8 mouse cellular contexts compared by ENCODE assay signal in the genomic region with DNA sequence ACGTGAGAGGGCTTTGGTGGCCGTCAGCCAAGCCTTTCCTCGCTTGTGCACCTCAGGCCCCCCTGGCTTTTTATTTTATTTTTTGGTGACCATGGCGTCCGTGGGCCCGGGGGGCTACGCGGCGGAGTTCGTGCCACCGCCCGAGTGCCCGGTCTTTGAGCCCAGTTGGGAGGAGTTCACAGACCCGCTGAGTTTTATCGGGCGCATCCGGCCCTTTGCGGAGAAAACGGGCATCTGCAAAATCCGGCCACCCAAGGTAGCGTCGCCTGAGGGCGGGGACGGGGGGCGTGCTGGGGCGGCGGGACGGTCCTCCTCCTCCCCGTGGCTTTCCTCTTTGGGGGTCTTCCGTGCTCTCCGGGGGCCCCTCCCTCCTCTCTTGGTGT. TPM values are rescaled to one million over a fixed set of nuclear protein-coding genes. Genes with fewer than 3 reads are reported as not detected.
DNase-seq lines count a peak whose midpoint lies in the region; ATAC-seq and TF ChIP-seq lines count a peak whose summit lies in the region.

No protein-coding gene starts in this region.

- H3K4me1 ChIP-seq in lung, embryonic 14.5 days (ENCODE audit: insufficient read depth), result peaks cover 8% of the 10 kb centered on the region
- H3K4me1 ChIP-seq in embryonic facial prominence, embryonic 14.5 days (ENCODE audit: control insufficient read depth, insufficient read depth, low read length), result peaks cover 15% of the 10 kb centered on the region
- H3K4me1 ChIP-seq in limb, embryonic 11.5 days (ENCODE audit: control insufficient read depth, insufficient read depth, low read length), result peaks cover 6% of the 10 kb centered on the region
- H3K4me1 ChIP-seq in neural tube, embryonic 13.5 days (replicated peaks), result peaks cover 22% of the 10 kb centered on the region

- ATAC-seq in lung, embryonic 14.5 days (ENCODE audit: insufficient read depth), result peak; percentile 33
- ATAC-seq in embryonic facial prominence, embryonic 14.5 days (ENCODE audit: low read depth), result no peak
- no peak for ATAC-seq in limb, embryonic 11.5 days (ENCODE audit: insufficient number of reproducible peaks, low FRiP score, low TSS enrichment, low read depth)
- peak; percentile 7; the same call in 1 of the 2 replicates for ATAC-seq in neural tube, embryonic 13.5 days (ENCODE audit: low read depth)
- no peak for ATAC-seq in inflammation-experienced regulatory T-cells, adult 6 months

- under 1% methylated on average over 31 of the region's 31 CpGs for WGBS in lung, embryonic 14.5 days
- 1% methylated on average over 28 of the region's 31 CpGs for WGBS in embryonic facial prominence, embryonic 14.5 days
- WGBS in limb, embryonic 11.5 days, result under 1% methylated on average over 30 of the region's 31 CpGs
- WGBS in neural tube, embryonic 13.5 days, result under 1% methylated on average over 31 of the region's 31 CpGs

- no peak for TF ChIP-seq CTCF in lung, embryonic 14.5 days (IDR thresholded peaks at IDR 0.05; ENCODE audit: low read depth)

- H3K4me2 ChIP-seq in lung, embryonic 14.5 days, result peak overlapping the region; percentile 88
- peak overlapping the region; percentile 82 for H3K4me2 ChIP-seq in embryonic facial prominence, embryonic 14.5 days (ENCODE audit: low read depth, low read length)
- H3K4me2 ChIP-seq in limb, embryonic 11.5 days (ENCODE audit: low read depth, severe bottlenecking), result peak overlapping the region; percentile 93
- peak overlapping the region; percentile 93 for H3K4me2 ChIP-seq in neural tube, embryonic 13.5 days

- H3K36me3 ChIP-seq in lung, embryonic 14.5 days (ENCODE audit: insufficient read depth), result peaks cover 26% of the 10 kb centered on the region
- H3K36me3 ChIP-seq in embryonic facial prominence, embryonic 14.5 days (ENCODE audit: control insufficient read depth, insufficient read depth, low read length), result peaks cover 32% of the 10 kb centered on the region
- H3K36me3 ChIP-seq in limb, embryonic 11.5 days (ENCODE audit: control insufficient read depth, insufficient read depth, low read length), result peaks cover 6% of the 10 kb centered on the region; the same call in 1 of the 2 replicates
- peaks cover 29% of the 10 kb centered on the region for H3K36me3 ChIP-seq in neural tube, embryonic 13.5 days

- peak overlapping the region; percentile 93 for H3K9ac ChIP-seq in lung, embryonic 14.5 days
- peak overlapping the region; percentile 90 for H3K9ac ChIP-seq in embryonic facial prominence, embryonic 14.5 days (ENCODE audit: low read depth, low read length)
- peak overlapping the region; percentile 91 for H3K9ac ChIP-seq in limb, embryonic 11.5 days (ENCODE audit: low read length)
- H3K9ac ChIP-seq in neural tube, embryonic 13.5 days, result peak overlapping the region; percentile 96

- peak overlapping the region; percentile 97 for H3K27ac ChIP-seq in lung, embryonic 14.5 days (ENCODE audit: low read depth)
- H3K27ac ChIP-seq in embryonic facial prominence, embryonic 14.5 days (replicated peaks; ENCODE audit: low read depth, low read length), result peak overlapping the region; percentile 94
- peak overlapping the region; percentile 80 for H3K27ac ChIP-seq in limb, embryonic 11.5 days (replicated peaks; ENCODE audit: low read depth, low read length)
- peak overlapping the region; percentile 97 for H3K27ac ChIP-seq in neural tube, embryonic 13.5 days (replicated peaks)

- no peak for DNase-seq in lung, embryonic 14.5 days
- DNase-seq in lung, postnatal 25 days (ENCODE audit: low spot score), result no peak
- DNase-seq in embryonic facial prominence, embryonic 14.5 days (ENCODE audit: low spot score), result peak; percentile 1
- no peak for DNase-seq in limb, embryonic 11.5 days (ENCODE audit: low spot score)
- DNase-seq in left cerebral cortex, adult 9 months (ENCODE audit: low spot score in 2 of 2), result no peak
- DNase-seq in cerebellum, postnatal 25 days, result no peak

- no peaks in the 10 kb centered on the region for H3K9me3 ChIP-seq in lung, embryonic 14.5 days (ENCODE audit: low read depth, low read length)
- H3K9me3 ChIP-seq in embryonic facial prominence, embryonic 14.5 days (ENCODE audit: control insufficient read depth, low read length), result no peaks in the 10 kb centered on the region
- no peaks in the 10 kb centered on the region for H3K9me3 ChIP-seq in limb, embryonic 11.5 days (ENCODE audit: control insufficient read depth, low read length)
- H3K9me3 ChIP-seq in neural tube, embryonic 13.5 days, result no peaks in the 10 kb centered on the region

- H3K4me3 ChIP-seq in lung, embryonic 14.5 days (ENCODE audit: low read depth, low read length), result peak overlapping the region; percentile 97
- H3K4me3 ChIP-seq in embryonic facial prominence, embryonic 14.5 days (ENCODE audit: low read depth, low read length), result peak overlapping the region; percentile 87
- peak overlapping the region; percentile 97 for H3K4me3 ChIP-seq in limb, embryonic 11.5 days (ENCODE audit: low read depth, low read length)
- H3K4me3 ChIP-seq in neural tube, embryonic 13.5 days, result peak overlapping the region; percentile 99

- no peaks in the 10 kb centered on the region for H3K27me3 ChIP-seq in lung, embryonic 14.5 days (ENCODE audit: insufficient read depth, low read length)
- H3K27me3 ChIP-seq in embryonic facial prominence, embryonic 14.5 days (replicated peaks; ENCODE audit: control insufficient read depth, insufficient read depth, low read length), result no peaks in the 10 kb centered on the region
- H3K27me3 ChIP-seq in limb, embryonic 11.5 days (ENCODE audit: control insufficient read depth, insufficient read depth, low read length), result no peaks in the 10 kb centered on the region
- no peaks in the 10 kb centered on the region for H3K27me3 ChIP-seq in neural tube, embryonic 13.5 days

RNA-seq across cellular contexts. Expression of gene Ccdc77, which starts 0.3 kb away (rescaled TPM):
- polyA plus RNA-seq in lung, embryonic 14.5 days (2014; fragmentation: Nextera tagmentation; extraction: Ambion mirVana), result 24.8 and 26.5 TPM in 2 replicates
- polyA plus RNA-seq in embryonic facial prominence, embryonic 14.5 days (2014; fragmentation: Nextera tagmentation; extraction: Ambion mirVana), result 17.6 and 22.7 TPM in 2 replicates
- polyA plus RNA-seq in limb, embryonic 11.5 days (2014; fragmentation: Nextera tagmentation; extraction: Ambion mirVana), result 29.2 and 30.6 TPM in 2 replicates
- 11.5 and 12.8 TPM in 2 replicates for polyA plus RNA-seq in neural tube, embryonic 13.5 days (2015; fragmentation: Nextera tagmentation; extraction: Ambion mirVana)
- 10 to 100 TPM in 2 of 3 experiments, 1 to 10 TPM in 1; 9.6 to 11.5 (median 10.6) TPM for polyA plus RNA-seq in inflammation-experienced regulatory T-cells, adult 6 months (2017; shearing (Covaris generic))

RNA-seq across cellular contexts. Expression of gene Kdm5a, which starts 0.6 kb away (rescaled TPM):
- 46.3 and 52.2 TPM in 2 replicates for polyA plus RNA-seq in lung, embryonic 14.5 days (2014; fragmentation: Nextera tagmentation; extraction: Ambion mirVana)
- 41.9 and 47.7 TPM in 2 replicates for polyA plus RNA-seq in embryonic facial prominence, embryonic 14.5 days (2014; fragmentation: Nextera tagmentation; extraction: Ambion mirVana)
- 51.7 and 54.1 TPM in 2 replicates for polyA plus RNA-seq in limb, embryonic 11.5 days (2014; fragmentation: Nextera tagmentation; extraction: Ambion mirVana)
- 34.7 and 36.6 TPM in 2 replicates for polyA plus RNA-seq in neural tube, embryonic 13.5 days (2015; fragmentation: Nextera tagmentation; extraction: Ambion mirVana)
- 10 to 100 TPM; 67.6 to 97.2 (median 82.3) TPM for polyA plus RNA-seq in inflammation-experienced regulatory T-cells, adult 6 months (2017; shearing (Covaris generic))

Comparison
In these comparisons a context has a peak if more than half of its experiments do, and no peak if none do; other contexts are left out.
1. ATAC-seq: peak in lung, embryonic 14.5 days (single experiment) and neural tube, embryonic 13.5 days (single experiment); none in embryonic facial prominence, embryonic 14.5 days (single experiment), limb, embryonic 11.5 days (single experiment) and inflammation-experienced regulatory T-cells, adult 6 months (single experiment).
2. Peak in every context shown above with its lines, with median percentiles within 50 percentile points of each other: H3K27ac ChIP-seq, H3K4me2 ChIP-seq, H3K4me3 ChIP-seq and H3K9ac ChIP-seq.